Mouse (Mus musculus) olfactory bulb, adult 2 months (tissue): ENCODE results near the gene Atp13a3. TPM values are rescaled to one million over a fixed set of nuclear protein-coding genes. Genes with fewer than 3 reads are reported as not detected.
"Not testable (repeated sequence)": the region's sequence is repeated elsewhere in the genome, so short reads cannot be mapped to it uniquely, and the experiment has no call there.

Source experiments
- H3K27ac ChIP-seq: fragments of 200-500 bp; 2 replicates; pipeline ENCODE4 v1.5.1; 2012; ENCODE audit warnings: low read depth, low read length; ENCODE audit not compliant: insufficient read depth
- H3K4me1 ChIP-seq: fragments of 200-500 bp; 2 replicates; pipeline ENCODE4 v1.6.1; 2012; ENCODE audit warnings: low read length; ENCODE audit not compliant: control insufficient read depth, insufficient read depth
- H3K4me3 ChIP-seq: fragments of 200-500 bp; 2 replicates; pipeline ENCODE4 v1.5.1; 2012; ENCODE audit warnings: mild to moderate bottlenecking, low read depth, low read length, moderate library complexity; ENCODE audit not compliant: insufficient read depth
- CTCF ChIP-seq: fragments of 200-500 bp; IDR thresholded peaks from 2 replicates; pipeline ENCODE4 v1.5.1; 2012; ENCODE audit warnings: low read depth, mild to moderate bottlenecking, low read length, moderate library complexity; ENCODE audit not compliant: insufficient read depth
- POLR2A ChIP-seq: fragments of 200-500 bp; IDR thresholded peaks from 2 replicates; pipeline ENCODE4 v1.6.1; 2012; ENCODE audit warnings: mild to moderate bottlenecking, low read depth, low read length, moderate library complexity; ENCODE audit not compliant: insufficient read depth
- WGBS: fragments of 180-500 bp; shearing (Covaris S2); methylation state at CpG from one replicate; pipeline ENCODE4 v1.1.7; 2018; 5-methylcytosine and 5-hydroxymethylcytosine counted together
- polyA plus RNA-seq: library from polyadenylated mRNA; stranded (reverse); fragments of >200 nt; gene quantifications from 2 replicates; pipeline ENCODE4 v1.2.4, GENCODE M21; 2012; ENCODE audit warnings: low replicate concordance; ENCODE audit not compliant: missing spikeins, insufficient read depth, insufficient read length

Gene Atp13a3
- polyA plus RNA-seq, 1 experiment: 284 TPM

DNA sequence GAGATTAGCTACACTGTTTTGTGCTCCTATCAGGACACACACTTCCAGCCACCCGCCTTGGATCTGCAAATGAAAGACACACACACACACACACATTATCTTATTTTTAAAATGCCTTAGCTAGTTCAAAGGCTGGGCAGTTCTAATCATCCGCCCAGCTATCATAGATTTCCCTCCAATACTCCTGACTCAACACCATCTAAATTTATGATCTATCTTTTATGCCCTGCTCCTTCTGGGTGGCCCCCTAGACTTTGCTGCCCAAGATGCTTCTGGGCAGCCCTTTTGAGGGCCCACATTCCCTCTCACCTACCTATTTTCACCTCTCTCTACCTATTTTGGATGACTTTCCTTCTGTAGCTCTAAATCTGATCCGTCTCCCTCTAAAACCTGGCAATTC, 29.5 kb downstream of the Atp13a3 start:
- TF ChIP-seq CTCF: no peak
- TF ChIP-seq POLR2A: no peak
- 76% methylated on average over 3 of the region's 3 CpGs for WGBS
- Histone ChIP-seq H3K4me3 (no peak overlapping the region), H3K27ac (no peak overlapping the region), H3K4me1 (no peaks in the 10 kb centered on the region)

DNA sequence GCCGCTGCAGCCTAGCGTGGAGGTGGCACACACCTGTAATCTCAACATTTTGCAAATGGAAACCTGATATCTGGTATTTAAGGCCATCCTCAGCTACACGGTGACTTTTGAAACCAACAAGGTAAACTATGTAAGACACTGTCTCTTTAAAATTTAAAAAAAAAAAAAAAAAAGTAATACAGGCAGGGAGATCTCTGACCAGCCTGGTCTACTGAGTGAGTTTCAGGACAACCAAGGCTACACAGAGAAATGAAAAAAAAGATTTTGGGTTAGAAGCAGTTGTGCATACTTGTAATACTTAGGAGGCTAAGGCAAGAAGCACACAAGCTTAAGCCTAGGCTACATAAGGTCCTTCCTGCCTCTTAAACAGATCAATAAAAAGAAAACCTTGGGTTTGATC, 30.8 kb downstream of the Atp13a3 start:
- TF ChIP-seq CTCF (no peak), POLR2A (no peak)
- Histone ChIP-seq H3K27ac (no peak overlapping the region), H3K4me3 (no peak overlapping the region), H3K4me1 (no peaks in the 10 kb centered on the region)
- 95% methylated on average over 3 of the region's 3 CpGs for WGBS

DNA sequence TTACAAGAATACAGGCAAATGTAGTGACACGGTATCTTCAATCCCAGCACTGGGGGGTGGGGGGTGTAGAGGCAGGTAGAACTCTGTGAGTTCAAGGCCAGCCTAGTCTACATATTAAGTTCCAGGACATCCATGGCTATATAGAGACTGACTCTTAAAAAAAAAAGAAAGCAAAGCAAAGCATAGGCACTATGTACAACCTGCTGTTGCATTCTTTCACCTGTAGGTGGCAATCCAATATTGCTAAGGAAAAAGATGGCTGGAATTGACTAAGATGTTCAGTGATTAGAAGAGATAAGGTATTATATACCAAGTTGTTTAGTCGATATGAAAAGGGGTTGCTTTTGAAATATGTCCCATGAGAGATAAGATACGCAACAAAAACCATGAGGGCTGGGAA, 31.5 kb downstream of the Atp13a3 start:
- Histone ChIP-seq H3K27ac (no peak overlapping the region), H3K4me1 (no peaks in the 10 kb centered on the region), H3K4me3 (no peak overlapping the region)
- TF ChIP-seq POLR2A: no peak
- TF ChIP-seq CTCF: no peak
- WGBS: 60% methylated on average over 3 of the region's 3 CpGs

DNA sequence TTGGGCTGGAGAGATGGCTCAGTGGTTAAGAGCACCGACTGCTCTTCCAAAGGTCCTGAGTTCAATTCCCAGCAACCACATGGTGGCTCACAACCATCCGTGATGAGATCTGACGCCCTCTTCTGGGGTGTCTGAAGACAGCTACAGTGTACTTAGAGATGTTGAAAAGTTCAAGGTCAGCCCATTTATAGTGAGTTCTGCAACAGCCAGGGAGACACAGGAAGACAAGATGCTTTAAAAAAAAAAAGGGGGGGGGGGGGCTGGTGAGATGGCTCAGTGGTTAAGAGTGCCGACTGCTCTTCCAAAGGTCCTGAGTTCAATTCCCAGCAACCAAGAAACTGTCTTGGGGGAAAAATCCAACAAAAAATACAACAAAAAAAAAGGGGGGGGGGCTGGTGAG, 32.5 kb downstream of the Atp13a3 start:
- H3K4me3 ChIP-seq, H3K27ac ChIP-seq, H3K4me1 ChIP-seq: not testable (repeated sequence)
- 96% methylated on average over 4 of the region's 4 CpGs for WGBS

DNA sequence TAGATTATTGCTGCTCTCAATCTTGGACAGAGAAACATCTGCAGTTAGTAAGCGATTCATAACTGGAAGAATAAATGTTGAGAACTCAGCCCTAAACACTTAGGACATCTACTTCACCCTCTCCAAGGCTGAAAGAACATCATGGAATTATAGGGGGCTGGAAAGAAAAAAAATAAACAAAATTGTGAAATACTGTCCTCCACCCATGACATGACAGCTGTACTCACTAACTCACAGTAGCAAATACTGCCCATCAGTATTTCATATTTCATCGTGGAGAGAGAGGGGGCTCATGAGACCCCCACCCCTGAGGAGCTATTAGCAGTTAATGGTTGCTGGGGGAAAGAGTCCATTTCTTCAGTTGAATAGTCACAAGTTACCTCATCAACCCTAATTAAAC, 38.4 kb downstream of the Atp13a3 start:
- 80% methylated on average over 2 of the region's 2 CpGs for WGBS
- no peaks in the 10 kb centered on the region for H3K4me1 ChIP-seq
- no peak overlapping the region for H3K4me3 ChIP-seq
- H3K27ac ChIP-seq: no peak overlapping the region
- no peak for TF ChIP-seq POLR2A

DNA sequence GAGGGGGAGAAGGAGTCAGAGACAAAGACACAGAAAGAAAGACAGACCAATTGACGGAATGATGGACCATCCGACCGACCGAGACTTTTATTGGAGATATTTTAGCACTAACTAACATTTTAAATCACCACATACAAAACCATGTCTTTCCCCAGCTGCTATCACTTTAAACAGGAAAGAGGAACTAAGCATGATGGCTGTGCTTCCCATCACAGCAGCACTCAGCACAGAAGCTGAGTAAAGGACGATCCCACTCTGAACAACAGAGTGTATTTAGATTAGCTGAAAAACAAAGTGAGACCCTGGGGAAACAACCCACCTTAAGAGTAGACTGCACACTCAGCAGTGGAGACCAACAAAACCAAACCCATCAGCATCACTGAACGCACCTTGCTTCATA, 41.2 kb downstream of the Atp13a3 start:
- Histone ChIP-seq H3K27ac (no peak overlapping the region), H3K4me1 (no peaks in the 10 kb centered on the region), H3K4me3 (no peak overlapping the region)
- 92% methylated on average over 6 of the region's 6 CpGs for WGBS
- TF ChIP-seq CTCF (no peak), POLR2A (no peak)

DNA sequence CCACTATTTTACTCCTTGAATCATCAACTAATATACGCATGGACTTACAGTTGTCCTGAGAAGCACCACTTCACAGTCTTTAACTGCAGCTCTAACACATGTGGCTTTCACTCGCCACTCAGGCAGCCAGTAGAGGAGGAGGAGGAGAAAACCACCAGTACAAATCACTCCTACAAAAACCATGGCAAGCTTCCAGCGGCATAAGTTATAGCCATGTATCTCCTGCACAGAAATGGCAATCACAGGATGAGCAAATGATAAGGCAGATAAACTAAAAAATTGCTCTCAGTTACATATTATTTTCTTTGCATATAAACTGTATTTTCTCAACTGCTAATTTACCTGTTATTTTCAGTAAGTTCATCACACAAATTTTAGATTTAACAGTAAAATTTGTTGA, 43.2 kb downstream of the Atp13a3 start:
- Histone ChIP-seq H3K4me1 (no peaks in the 10 kb centered on the region), H3K27ac (no peak overlapping the region), H3K4me3 (no peak overlapping the region)
- 90% methylated on average over 3 of the region's 3 CpGs for WGBS
- TF ChIP-seq CTCF (no peak), POLR2A (no peak)

DNA sequence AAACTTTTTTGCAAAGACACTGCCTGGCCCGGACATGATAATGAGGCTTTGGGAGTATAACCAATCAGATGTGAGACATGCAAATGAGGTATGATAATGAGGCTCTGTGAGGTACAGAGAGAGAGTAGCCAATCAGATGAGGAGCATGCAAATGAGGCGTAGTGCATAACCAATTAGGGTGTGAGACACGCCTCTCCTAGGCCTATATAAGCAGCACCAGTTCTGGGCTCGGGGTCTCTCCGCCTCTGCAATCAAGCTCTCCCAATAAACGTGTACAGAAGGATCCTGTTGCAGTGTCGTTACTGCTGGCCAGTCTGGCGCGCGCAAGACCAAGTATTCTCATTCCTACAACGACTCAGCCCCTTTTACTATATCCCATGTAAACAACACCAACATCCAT, 52.3 kb downstream of the Atp13a3 start:
- WGBS: 94% methylated on average over 11 of the region's 11 CpGs
- H3K27ac ChIP-seq, H3K4me3 ChIP-seq, H3K4me1 ChIP-seq: not testable (repeated sequence)

DNA sequence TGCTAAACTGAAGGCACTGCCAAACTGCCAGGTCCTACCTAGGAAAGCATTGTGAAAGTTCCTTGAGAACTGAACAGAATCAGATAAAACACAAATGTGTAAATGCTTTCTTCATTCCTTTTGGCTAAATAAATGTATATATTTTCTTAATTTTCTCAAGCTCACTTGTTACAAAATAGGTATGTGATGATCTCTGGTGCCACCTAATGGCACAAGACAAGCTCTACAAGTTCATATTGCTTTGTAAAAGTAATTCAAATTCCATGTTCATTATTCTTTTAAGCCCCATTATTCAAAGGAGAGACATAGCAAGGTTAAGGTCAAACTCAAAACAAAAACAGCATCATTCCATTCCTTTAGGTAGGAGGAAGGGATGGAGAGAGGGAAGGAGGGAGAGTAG, 91.5 kb downstream of the Atp13a3 start:
- H3K27ac ChIP-seq: no peak overlapping the region
- H3K4me1 ChIP-seq: peaks cover 4% of the 10 kb centered on the region
- H3K4me3 ChIP-seq: no peak overlapping the region
- no peak for TF ChIP-seq CTCF
- TF ChIP-seq POLR2A: no peak

DNA sequence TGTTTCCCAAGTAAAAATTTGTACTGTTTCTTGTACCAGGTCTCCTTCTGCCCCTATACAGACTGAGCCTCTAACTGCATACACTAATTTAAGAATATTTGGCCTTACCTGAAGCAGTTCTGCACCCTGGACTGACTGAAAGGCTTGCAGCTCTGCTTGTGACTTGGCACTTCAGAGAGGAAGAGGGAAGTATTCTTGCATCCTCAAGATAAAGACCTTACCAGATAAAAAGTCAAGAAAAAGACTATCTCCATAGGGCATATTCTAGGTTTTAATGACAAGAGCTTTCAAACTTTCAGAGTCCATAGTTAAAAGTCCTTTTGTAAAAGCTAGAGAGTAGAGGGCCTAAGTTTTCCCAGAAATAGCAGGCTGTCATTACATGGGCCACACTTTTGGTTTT, 95.1 kb downstream of the Atp13a3 start, which contains the start of gene Gp5:
TSS of gene Gp5 (minus strand) at position 133 of the 400 bp plus-strand sequence.
- TF ChIP-seq CTCF: no peak
- TF ChIP-seq POLR2A: no peak
- H3K4me3 ChIP-seq: peak within 1 kb of the TSS; percentile 11; the same call in 1 of the 2 replicates
- peaks cover 15% of the 10 kb centered on the region for H3K4me1 ChIP-seq
- no peak within 1 kb of the TSS for H3K27ac ChIP-seq

DNA sequence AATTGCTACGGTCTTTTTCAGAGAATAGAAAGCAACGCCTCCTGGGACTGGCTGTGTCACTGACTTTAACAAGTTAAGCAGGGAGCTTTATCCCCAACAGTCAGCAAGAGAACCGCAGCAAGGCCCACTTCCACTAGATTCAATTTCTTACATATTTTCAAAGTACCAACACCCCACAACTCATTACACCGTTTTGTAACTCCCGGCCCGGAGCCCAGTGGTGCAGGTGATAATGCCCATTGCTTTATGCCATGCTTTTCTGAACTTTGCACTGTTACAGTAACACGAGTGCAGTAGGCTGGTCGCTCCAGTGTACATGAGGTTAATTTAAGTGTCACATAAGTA, 95.6 kb downstream of the Atp13a3 start:
- Histone ChIP-seq H3K27ac (no peak overlapping the region), H3K4me1 (peaks cover 15% of the 10 kb centered on the region), H3K4me3 (no peak overlapping the region)
- WGBS: 88% methylated on average over 8 of the region's 8 CpGs
- TF ChIP-seq POLR2A: no peak
- TF ChIP-seq CTCF: no peak
